Mouse (Mus musculus) liver, embryonic 14.5 days (tissue): ENCODE measurements around the gene Cabp1.
"Not testable (repeated sequence)": the region's sequence is repeated elsewhere in the genome, so short reads cannot be mapped to it uniquely, and the experiment has no call there.

ENCODE experiments used
- CTCF ChIP-seq: IDR thresholded peaks from 2 replicates; pipeline ENCODE4 v1.5.1; 2016; ENCODE audit warnings: antibody characterized with exemption, low read depth, control low read depth
- EP300 ChIP-seq: IDR thresholded peaks from 2 replicates; pipeline ENCODE4 v1.6.1; 2016; ENCODE audit warnings: antibody characterized with exemption, low read depth

DNA sequence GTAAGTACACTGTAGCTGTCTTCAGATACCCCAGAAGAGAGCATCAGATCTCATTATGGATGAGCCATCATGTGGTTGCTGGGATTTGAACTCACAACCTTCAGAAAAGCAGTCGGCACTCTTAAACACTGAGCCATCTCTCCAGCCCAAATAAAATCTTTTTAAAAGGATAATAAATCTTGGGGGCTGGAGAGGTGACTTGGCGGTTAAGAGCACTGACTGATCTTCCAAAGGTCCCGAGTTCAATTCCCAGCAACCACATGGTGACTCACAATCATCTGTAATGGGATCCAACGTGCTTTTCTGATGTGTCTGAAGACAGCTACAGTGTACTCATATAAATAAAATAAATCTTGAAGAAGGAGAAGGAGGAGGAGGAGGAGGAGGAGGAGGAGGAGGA lies 29.7 kb downstream of the Cabp1 start:
- not testable (repeated sequence) for TF ChIP-seq CTCF, EP300
